Mouse (Mus musculus) forebrain, embryonic 16.5 days (tissue): ENCODE measurements around the gene Pusl1. TPM values are rescaled to one million over a fixed set of nuclear protein-coding genes. Genes with fewer than 3 reads are reported as not detected.
A peak's percentile ranks its signal among the peaks of the same experiment; 100 is the strongest.

Experiments
- ATAC-seq: fragments of 200-750 bp; cut with Nextera tagmentation; 2 replicates; pipeline ENCODE4 v1.8.0; 2017; ENCODE audit warnings: mild to moderate bottlenecking, moderate library complexity
- H3K27ac ChIP-seq: fragments of 300-500 bp; sonication (generic); 2 replicates; pipeline ENCODE4 v1.5.1; 2014; ENCODE audit warnings: low read length, control low read depth
- H3K27me3 ChIP-seq: fragments of 300-500 bp; sonication (generic); replicated peaks from 2 replicates; pipeline ENCODE4 v1.6.1; 2014; ENCODE audit warnings: low read length; ENCODE audit not compliant: control insufficient read depth, insufficient read depth
- H3K36me3 ChIP-seq: fragments of 300-500 bp; sonication (generic); 2 replicates; pipeline ENCODE4 v1.6.1; 2014; ENCODE audit not compliant: control insufficient read depth, insufficient read depth
- H3K4me1 ChIP-seq: fragments of 300-500 bp; sonication (generic); replicated peaks from 2 replicates; pipeline ENCODE4 v1.6.1; 2014; ENCODE audit warnings: low read length; ENCODE audit not compliant: control insufficient read depth, insufficient read depth
- H3K4me2 ChIP-seq: fragments of 300-500 bp; sonication (generic); 2 replicates; pipeline ENCODE4 v1.6.1; 2014; ENCODE audit warnings: mild to moderate bottlenecking, low read length, control low read depth
- H3K4me3 ChIP-seq: fragments of 300-500 bp; sonication (generic); replicated peaks from 2 replicates; pipeline ENCODE4 v1.5.1; 2014; ENCODE audit warnings: mild to moderate bottlenecking, low read length, control low read depth
- H3K9ac ChIP-seq: fragments of 300-500 bp; sonication (generic); replicated peaks from 2 replicates; pipeline ENCODE4 v1.6.1; 2014; ENCODE audit warnings: low read depth, low read length, control low read depth
- H3K9me3 ChIP-seq: fragments of 300-500 bp; sonication (generic); 2 replicates; pipeline ENCODE4 v1.6.1; 2016; ENCODE audit warnings: low read length; ENCODE audit not compliant: control insufficient read depth
- WGBS: fragments of 180-500 bp; shearing (Covaris S2); extraction: QIAGEN DNeasy Blood & Tissue Kit; methylation state at CpG from one replicate; pipeline ENCODE4 v1.1.7; 2014; 5-methylcytosine and 5-hydroxymethylcytosine counted together
- polyA plus RNA-seq: library from polyadenylated mRNA; unstranded; fragments of >200 nt; fragmentation: Nextera tagmentation; extraction: Ambion mirVana; gene quantifications from 2 replicates; pipeline ENCODE4 v1.2.1, GENCODE M21; 2015

The Pusl1 gene
- polyA plus RNA-seq, 1 experiment from 2014 or later, result 70.3 TPM

DNA sequence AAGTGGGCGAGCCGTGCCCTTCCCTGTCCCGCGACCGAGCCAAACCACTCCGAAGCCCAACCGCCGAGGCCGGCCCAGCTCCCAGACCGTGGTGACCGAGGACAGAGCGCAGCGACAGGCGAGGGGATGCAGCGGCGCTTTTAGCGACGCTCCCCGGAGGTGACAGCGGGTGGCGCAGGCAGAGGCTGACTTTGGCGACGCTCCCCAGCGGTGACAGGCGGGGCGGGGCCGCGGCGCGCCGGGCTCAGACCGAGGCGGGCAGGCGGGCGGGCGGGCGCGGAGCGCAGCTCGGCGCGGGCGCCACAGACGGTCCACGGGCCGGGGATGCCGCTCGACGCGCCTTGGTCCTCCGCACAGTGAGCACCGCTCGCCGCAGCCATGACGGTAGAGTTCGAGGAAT is 436 bp upstream of the Pusl1 start:
- Histone ChIP-seq H3K9me3 (no peaks in the 10 kb centered on the region), H3K4me2 (peak overlapping the region; percentile 98), H3K27ac (peak overlapping the region; percentile 100), H3K36me3 (peaks cover 20% of the 10 kb centered on the region), H3K4me1 (peaks cover 48% of the 10 kb centered on the region), H3K9ac (peak overlapping the region; percentile 97), H3K4me3 (peak overlapping the region; percentile 98), H3K27me3 (no peaks in the 10 kb centered on the region)
- under 1% methylated on average over 56 of the region's 56 CpGs for WGBS
- ATAC-seq, result peak; percentile 93

DNA sequence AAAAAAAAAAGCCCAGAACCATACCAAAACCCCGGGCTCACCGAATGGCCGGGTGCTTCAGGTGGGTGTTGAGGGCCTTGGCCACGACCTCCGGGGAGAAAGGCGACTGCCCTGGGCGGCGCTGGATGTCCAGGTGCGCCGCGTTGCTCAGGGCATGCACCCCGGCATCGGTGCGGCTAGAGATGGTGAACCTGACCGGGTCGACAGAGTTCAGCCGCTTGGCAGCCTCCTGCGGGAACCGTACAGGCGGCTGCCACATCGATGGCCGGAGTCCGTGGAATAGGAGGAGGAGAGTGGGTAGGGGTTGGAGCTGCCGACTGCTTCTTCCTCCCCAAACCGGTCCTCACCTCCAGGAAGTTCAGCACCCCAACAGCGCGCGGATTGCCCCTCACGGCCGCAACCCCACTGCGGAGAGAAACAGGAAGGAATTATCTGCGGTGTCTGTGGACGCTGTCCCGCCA is 540 bp downstream of the Pusl1 start:
- peak overlapping the region; percentile 83 for H3K9ac ChIP-seq
- ATAC-seq, result no peak
- peak overlapping the region; percentile 35; the same call in 1 of the 2 replicates for H3K27ac ChIP-seq
- WGBS, result 0% methylated on average over 34 of the region's 34 CpGs
- peak overlapping the region; percentile 98 for H3K4me2 ChIP-seq
- peaks cover 13% of the 10 kb centered on the region for H3K36me3 ChIP-seq
- no peaks in the 10 kb centered on the region for H3K27me3 ChIP-seq
- H3K4me3 ChIP-seq, result peak overlapping the region; percentile 98
- peaks cover 48% of the 10 kb centered on the region for H3K4me1 ChIP-seq
- H3K9me3 ChIP-seq, result no peaks in the 10 kb centered on the region

DNA sequence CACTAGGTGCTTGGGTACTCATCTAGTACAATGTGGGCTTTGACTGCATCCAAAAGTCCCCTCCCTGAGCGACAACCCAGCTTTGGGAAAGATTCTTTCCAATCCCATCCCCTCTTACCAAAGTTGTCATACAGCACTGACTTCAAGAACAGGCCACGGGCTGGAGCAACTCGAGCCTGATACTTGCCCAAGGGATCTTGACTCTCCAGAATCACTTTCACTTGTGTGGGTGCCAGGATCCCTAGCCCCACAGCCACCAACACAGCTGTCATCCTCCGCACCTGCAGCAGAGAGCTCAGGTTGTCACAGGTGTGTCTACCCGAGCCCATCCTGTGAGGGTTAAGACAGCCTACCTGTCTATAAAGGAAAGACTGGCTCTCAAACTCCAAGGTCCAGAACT is 2.3 kb downstream of the Pusl1 start:
- Histone ChIP-seq H3K27me3 (no peaks in the 10 kb centered on the region), H3K27ac (no peak overlapping the region), H3K9me3 (no peaks in the 10 kb centered on the region), H3K9ac (no peak overlapping the region), H3K4me2 (no peak overlapping the region), H3K4me3 (no peak overlapping the region), H3K4me1 (peaks cover 32% of the 10 kb centered on the region), H3K36me3 (peaks cover 23% of the 10 kb centered on the region)
- 85% methylated on average over 5 of the region's 5 CpGs for WGBS
- ATAC-seq, result no peak

DNA sequence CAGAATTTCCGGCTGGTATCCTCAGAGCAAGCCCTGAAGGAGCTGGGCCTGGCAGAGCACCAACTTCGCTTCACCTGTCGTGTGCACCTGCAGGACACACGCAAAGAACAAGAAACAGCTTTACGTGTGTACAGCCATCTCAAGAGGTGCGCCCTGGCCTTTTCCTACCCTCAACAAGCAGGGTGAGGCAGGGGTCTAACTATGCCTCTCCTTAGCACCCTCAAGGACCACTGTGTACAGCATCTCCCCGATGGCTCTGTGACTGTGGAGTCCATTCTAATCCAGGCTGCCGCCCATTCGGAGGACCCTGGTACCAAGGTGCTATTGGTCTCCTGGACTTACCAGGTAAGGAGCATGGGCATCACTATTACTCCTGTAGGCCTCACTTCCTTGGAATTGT is 3.4 kb downstream of the Pusl1 start:
- WGBS, result 93% methylated on average over 9 of the region's 9 CpGs
- peaks cover 23% of the 10 kb centered on the region for H3K36me3 ChIP-seq
- no peak for ATAC-seq
- H3K4me1 ChIP-seq, result peaks cover 21% of the 10 kb centered on the region
- H3K4me3 ChIP-seq, result no peak overlapping the region
- no peaks in the 10 kb centered on the region for H3K9me3 ChIP-seq
- H3K4me2 ChIP-seq, result no peak overlapping the region
- H3K27me3 ChIP-seq, result no peaks in the 10 kb centered on the region
- no peak overlapping the region for H3K9ac ChIP-seq
- H3K27ac ChIP-seq, result no peak overlapping the region

DNA sequence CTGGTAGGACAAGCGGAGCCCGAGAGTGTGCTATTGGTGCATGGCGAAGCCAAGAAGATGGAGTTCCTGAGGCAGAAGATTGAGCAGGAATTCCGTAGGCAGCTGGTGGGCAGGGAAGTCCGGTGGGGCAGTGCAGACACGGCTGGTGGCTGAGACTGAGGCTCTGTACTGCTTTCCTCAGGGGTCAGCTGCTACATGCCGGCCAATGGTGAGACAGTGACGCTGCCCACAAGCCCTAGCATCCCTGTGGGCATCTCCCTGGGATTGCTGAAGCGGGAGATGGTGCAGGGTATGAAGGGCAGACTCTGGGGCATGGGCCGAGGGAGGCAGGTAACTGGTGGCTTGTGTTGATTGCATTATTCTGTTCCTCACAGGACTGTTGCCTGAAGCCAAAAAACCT is 3.9 kb downstream of the Pusl1 start:
- Histone ChIP-seq H3K27ac (no peak overlapping the region), H3K4me3 (no peak overlapping the region), H3K4me2 (no peak overlapping the region), H3K36me3 (peaks cover 23% of the 10 kb centered on the region), H3K9ac (no peak overlapping the region), H3K27me3 (no peaks in the 10 kb centered on the region), H3K9me3 (no peaks in the 10 kb centered on the region), H3K4me1 (peaks cover 16% of the 10 kb centered on the region)
- ATAC-seq, result no peak
- 90% methylated on average over 10 of the region's 10 CpGs for WGBS

DNA sequence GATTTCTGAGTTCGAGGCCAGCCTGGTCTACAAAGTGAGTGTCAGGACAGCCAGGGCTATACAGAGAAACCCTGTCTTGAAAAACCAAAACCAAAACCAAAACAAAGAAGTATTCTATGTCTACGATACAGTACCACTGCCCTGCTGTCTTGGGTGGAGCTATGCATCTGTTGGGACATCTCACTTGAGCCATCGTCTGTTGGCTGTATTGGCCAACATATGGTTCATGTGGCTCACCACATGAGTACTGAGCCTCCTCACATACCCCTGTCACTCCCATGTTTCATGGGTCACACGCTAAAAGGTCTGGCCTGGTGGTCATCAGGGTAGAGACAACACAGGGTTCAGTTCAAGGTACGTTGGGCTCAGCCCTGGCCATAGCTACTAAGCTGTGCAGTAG is 5.3 kb downstream of the Pusl1 start:
- WGBS, result 94% methylated on average over 5 of the region's 5 CpGs
- Histone ChIP-seq H3K4me3 (no peak overlapping the region), H3K4me2 (no peak overlapping the region), H3K9ac (no peak overlapping the region), H3K36me3 (peaks cover 23% of the 10 kb centered on the region), H3K9me3 (no peaks in the 10 kb centered on the region), H3K4me1 (peaks cover 16% of the 10 kb centered on the region), H3K27me3 (no peaks in the 10 kb centered on the region), H3K27ac (no peak overlapping the region)
- no peak for ATAC-seq

DNA sequence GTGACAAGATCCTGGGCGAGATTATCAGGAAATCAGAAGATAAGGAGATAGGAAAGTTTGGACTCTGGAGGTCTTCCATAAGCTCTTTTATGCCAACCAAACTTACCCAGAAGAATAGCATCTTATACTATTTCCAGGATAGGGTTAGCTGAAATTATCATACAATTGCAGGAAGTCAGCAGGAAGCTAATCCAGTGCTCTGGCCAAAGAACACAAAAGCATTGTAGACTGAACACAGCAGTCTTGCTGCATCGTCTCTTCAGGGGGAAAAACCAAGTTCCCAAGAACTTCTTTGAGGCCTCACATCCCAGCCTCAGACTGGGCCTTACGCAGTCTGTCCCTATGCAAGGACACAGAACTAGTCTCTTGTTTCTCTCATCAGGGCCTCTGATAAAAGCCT is 8.0 kb downstream of the Pusl1 start:
- H3K4me2 ChIP-seq, result no peak overlapping the region
- H3K4me3 ChIP-seq, result no peak overlapping the region
- no peaks in the 10 kb centered on the region for H3K9me3 ChIP-seq
- no peak for ATAC-seq
- no peak overlapping the region for H3K9ac ChIP-seq
- 86% methylated on average over 3 of the region's 3 CpGs for WGBS
- peaks cover 17% of the 10 kb centered on the region for H3K36me3 ChIP-seq
- no peaks in the 10 kb centered on the region for H3K4me1 ChIP-seq
- no peaks in the 10 kb centered on the region for H3K27me3 ChIP-seq
- H3K27ac ChIP-seq, result no peak overlapping the region

DNA sequence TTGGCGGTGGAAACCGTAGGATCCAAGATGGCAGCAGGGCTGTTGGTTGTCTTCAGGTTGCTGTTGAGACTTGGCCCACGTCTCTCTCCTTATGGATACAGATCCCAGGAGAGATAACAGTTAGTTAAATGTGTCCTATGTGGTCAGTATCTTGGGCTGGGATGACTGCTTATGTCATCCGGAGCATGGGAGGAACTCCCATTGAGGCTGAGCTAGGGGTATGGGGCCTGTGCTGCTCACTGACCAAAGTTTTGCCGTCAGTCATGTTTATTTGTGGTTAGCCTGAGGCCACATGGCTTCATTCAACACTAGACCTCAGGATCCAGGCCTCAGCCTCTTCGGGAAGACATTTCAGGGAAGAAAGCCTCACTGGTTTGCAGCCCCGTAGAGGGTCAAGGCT is 20.2 kb downstream of the Pusl1 start:
- H3K4me2 ChIP-seq, result no peak overlapping the region
- ATAC-seq, result no peak
- H3K9ac ChIP-seq, result no peak overlapping the region
- H3K27me3 ChIP-seq, result no peaks in the 10 kb centered on the region
- H3K4me1 ChIP-seq, result peaks cover 16% of the 10 kb centered on the region
- no peaks in the 10 kb centered on the region for H3K9me3 ChIP-seq
- 93% methylated on average over 7 of the region's 7 CpGs for WGBS
- no peak overlapping the region for H3K27ac ChIP-seq
- H3K36me3 ChIP-seq, result peaks cover 19% of the 10 kb centered on the region
- no peak overlapping the region for H3K4me3 ChIP-seq

DNA sequence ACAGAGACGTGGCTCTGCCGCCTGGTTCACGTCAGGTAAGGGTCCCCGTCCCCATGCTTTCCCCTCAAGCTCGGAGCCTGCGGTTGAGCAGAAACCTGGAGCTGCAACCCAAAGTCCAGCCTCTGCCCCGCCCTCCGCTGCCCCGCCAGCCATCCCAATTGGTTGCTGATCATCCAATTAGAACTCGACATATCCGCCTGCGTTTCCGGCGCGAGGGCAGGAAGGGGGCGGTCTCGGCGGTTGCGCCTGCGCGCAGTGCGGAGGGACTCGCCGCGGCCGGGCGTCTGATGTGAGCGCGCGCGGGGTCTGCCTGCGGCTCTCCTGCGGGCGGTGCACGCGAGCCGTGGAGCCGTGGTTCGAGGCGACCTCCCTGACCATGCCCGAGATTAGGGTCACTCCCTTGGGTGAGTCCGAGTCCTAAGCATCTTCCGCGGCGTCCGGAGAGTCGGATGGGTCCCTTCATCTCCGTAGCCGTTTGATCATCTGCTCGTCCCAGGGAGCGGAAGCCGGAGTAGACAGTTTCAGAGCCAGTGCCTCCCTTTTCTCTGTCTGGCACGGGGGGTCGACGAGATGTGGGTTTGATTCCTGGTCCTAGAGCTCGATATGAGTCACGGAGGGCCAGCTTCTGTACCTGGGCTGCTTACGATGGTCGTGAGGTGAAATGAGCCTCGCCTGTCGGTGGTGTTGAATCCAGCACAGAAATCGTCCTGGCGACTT is 22.1 kb downstream of the Pusl1 start, which contains the start of the genes Cptp and Ints11:
TSS of gene Cptp (minus strand) at position 124 of the 717 bp plus-strand sequence.
TSS of gene Ints11 (plus strand) at position 230 of the 717 bp plus-strand sequence.
- peak within 1 kb of the TSS; percentile 77 for H3K9ac ChIP-seq
- H3K36me3 ChIP-seq, result peaks cover 15% of the 10 kb centered on the region
- WGBS, result under 1% methylated on average over 63 of the region's 63 CpGs
- peak within 1 kb of the TSS; percentile 71 for H3K27ac ChIP-seq
- no peaks in the 10 kb centered on the region for H3K27me3 ChIP-seq
- H3K4me1 ChIP-seq, result peaks cover 16% of the 10 kb centered on the region
- ATAC-seq, result peak; percentile 98
- no peaks in the 10 kb centered on the region for H3K9me3 ChIP-seq
- peak within 1 kb of the TSS; percentile 98 for H3K4me2 ChIP-seq
- H3K4me3 ChIP-seq, result peak within 1 kb of the TSS; percentile 73
